Mouse (Mus musculus): Measurements from ENCODE around the gene Clec16a. TPM values are rescaled to one million over a fixed set of nuclear protein-coding genes. Genes with fewer than 3 reads are reported as not detected.
A peak's percentile ranks its signal among the peaks of the same experiment; 100 is the strongest.

Clec16a gene
- total RNA-seq, 2 experiments from 2014 or later: 26.2 to 28.4 TPM

DNA sequence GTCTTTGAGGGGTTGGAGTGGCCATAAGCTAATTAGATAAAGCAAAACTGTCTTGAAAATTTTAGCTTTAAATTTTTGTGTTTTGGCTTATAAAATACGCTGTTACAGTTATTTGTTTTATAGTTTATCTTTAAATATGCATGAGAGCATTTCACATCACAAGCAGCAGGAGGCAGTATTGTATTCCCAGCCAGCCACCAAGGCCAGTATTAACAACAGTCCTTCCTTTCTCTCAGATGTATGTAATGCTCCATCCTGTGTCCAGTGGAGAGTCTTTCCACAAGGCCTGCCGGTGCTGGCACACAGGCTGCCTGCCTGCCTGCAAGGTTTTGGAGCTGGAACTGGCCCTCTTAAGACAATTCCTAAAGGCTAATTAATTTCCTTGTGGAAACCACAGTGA is 26.7 kb downstream of the Clec16a start:
- DNase-seq: no peak
- intact Hi-C loops (cut with DNase I; ENCODE audit: low total_unique reads): loop anchor here (5.0 kb wide), 1 partner anchor 295 kb away; no protein-coding TSS in a partner anchor

GRCm38 (mm10) chr16:10574936-10575335 is 29.8 kb downstream of the Clec16a start:
- DNase-seq: no peak

GRCm38 (mm10) chr16:10575915-10576314 is 30.8 kb downstream of the Clec16a start:
- intact Hi-C loops (cut with DNase I; ENCODE audit: low total_unique reads): no loop called here
- DNase-seq: no peak

More at GRCm38 (mm10) chr16:10574936-10575335, 29.8 kb downstream of the Clec16a start:
- intact Hi-C loops (cut with DNase I; ENCODE audit: low total_unique reads): loop anchor here (5.0 kb wide), 1 partner anchor 292 kb away; no protein-coding TSS in a partner anchor

- DNase-seq: no peak
- intact Hi-C loops (cut with DNase I; ENCODE audit: low total_unique reads): no loop called here
Observed at GRCm38 (mm10) chr16:10577548-10577947, 32.4 kb downstream of the Clec16a start.

DNA sequence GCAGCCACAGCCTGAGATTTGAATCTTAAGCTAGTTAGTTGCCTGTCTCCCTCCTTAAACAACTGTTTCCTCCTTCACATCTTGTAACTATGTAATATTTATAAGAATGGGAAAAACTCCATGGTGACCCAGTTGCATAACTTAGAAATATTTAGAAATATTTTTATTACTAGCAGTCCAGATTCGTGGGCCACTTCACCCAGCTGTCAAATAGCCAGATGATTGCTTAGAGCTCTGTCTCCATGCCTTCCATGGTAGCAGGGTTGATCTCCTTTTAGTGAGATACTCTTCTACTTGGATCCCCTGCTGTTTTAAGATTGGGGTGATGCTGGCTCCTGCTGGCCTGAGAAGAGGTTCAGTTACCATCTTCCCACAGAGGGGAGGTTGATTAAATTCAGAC is 33.2 kb downstream of the Clec16a start:
- intact Hi-C loops (cut with DNase I; ENCODE audit: low total_unique reads): no loop called here
- no peak for DNase-seq

DNA sequence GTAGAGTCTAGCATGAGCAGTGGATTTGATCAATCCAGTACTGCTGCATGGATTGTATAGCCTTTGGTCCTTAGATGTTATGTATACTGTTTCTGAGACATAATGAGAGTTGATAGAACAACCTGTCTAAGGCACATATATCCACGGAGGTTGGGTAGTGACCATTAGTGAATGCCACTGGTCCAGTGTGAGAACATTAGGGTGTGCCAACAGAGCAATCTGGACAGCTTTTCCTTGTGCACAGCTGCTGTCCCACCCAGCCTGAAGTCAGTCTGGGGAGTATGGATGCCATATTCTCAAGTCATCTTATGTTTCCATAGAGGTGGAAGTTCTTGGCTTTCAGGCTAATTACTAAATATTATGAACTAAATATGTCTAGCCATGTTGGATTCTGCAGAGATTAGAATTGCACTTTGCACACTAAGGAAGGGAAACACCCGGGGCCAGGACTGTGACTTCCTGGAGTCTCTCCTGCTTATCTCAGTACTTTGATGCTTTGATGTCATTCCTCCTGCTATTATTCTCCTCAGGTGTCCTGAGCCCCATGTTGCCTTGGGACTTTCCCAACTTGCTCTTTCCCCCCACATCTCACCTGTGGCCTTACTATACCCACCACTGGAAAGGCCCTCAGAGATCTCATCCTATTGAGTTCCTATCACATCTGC is 36.2 kb downstream of the Clec16a start:
- DNase-seq: no peak
- intact Hi-C loops (cut with DNase I; ENCODE audit: low total_unique reads): no loop called here

GRCm38 (mm10) chr16:10585165-10585564 is 40.0 kb downstream of the Clec16a start:
- DNase-seq: no peak
- intact Hi-C loops (cut with DNase I; ENCODE audit: low total_unique reads): no loop called here

- intact Hi-C loops (cut with DNase I; ENCODE audit: low total_unique reads): no loop called here
- no peak for DNase-seq
Observed at GRCm38 (mm10) chr16:10586546-10586945, 41.4 kb downstream of the Clec16a start.

DNA sequence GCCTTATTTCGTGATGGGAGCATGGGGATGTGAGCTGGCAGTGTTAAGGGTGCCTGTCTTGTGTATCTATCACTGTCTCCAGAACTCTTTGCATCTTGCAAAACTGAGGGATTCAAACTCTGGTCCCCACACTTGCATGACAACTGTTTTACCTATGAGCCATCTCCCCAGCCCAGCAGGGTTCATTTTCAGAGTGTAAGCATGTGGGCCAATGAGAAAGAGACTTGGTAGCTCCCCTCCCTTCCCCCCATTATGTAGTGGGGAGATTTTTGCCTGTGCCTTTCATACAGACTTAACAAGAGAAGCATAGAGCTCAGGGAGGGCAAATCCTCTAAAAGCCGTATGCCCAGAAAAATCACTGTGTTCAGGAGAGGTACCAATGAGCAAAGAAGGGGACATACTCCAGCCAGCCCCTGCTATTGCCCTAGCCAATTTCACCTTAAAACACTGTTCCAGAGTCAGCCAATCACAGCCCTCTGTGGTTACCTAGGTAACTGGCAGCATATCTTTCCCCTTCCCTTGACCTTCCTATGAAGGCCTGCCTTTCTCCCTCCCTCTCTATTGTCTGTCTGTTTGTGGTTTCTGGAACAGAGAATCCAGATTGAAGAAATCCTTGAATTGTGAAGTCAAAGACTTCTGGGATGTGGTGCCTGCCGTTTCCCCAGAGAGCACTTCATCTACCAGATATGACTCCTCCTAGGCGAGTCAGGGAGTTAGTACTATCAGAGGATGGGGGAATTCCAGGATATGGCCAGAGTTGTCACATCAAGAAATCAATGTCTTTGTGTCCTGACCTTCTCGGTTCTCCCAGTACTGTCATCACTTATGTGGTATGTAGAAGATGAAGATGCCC is 55.0 kb downstream of the Clec16a start:
- intact Hi-C loops (cut with DNase I; ENCODE audit: low total_unique reads): no loop called here
- DNase-seq: no peak

- DNase-seq: no peak
- intact Hi-C loops (cut with DNase I; ENCODE audit: low total_unique reads): no loop called here
Observed at GRCm38 (mm10) chr16:10607802-10608201, 62.7 kb downstream of the Clec16a start.

- peak; percentile 53 for DNase-seq
- intact Hi-C loops (cut with DNase I; ENCODE audit: low total_unique reads): no loop called here
Observed at GRCm38 (mm10) chr16:10609921-10610320, 64.8 kb downstream of the Clec16a start.

GRCm38 (mm10) chr16:10610801-10611200 is 65.7 kb downstream of the Clec16a start:
- DNase-seq: no peak
- intact Hi-C loops (cut with DNase I; ENCODE audit: low total_unique reads): no loop called here

- no peak for DNase-seq
- intact Hi-C loops (cut with DNase I; ENCODE audit: low total_unique reads): no loop called here
Observed at GRCm38 (mm10) chr16:10611306-10611705, 66.2 kb downstream of the Clec16a start.

DNA sequence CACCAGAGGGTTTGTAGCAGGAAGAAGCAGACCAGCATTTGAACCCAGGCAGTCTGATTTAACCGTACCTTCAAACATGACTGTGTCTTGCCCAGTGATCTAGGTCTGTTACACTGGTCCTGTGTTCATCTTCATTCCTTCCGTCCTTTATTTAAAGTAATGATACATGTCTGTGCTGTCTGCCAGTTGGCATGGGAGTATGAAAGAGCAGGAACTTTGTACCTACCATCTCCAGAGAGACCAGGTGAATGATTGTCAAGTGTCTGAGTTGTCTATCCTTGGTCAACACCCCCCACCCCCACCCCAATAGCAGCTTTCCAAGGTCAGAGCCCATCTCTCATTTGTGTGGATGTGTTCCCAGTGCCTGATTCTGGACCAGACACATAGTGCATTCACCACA is 68.9 kb downstream of the Clec16a start:
- intact Hi-C loops (cut with DNase I; ENCODE audit: low total_unique reads): no loop called here

GRCm38 (mm10) chr16:10620961-10621614 is 75.9 kb downstream of the Clec16a start:
- no peak for DNase-seq
- intact Hi-C loops (cut with DNase I; ENCODE audit: low total_unique reads): no loop called here

More for the DNA sequence above, 68.9 kb downstream of the Clec16a start:
- no peak for DNase-seq

DNA sequence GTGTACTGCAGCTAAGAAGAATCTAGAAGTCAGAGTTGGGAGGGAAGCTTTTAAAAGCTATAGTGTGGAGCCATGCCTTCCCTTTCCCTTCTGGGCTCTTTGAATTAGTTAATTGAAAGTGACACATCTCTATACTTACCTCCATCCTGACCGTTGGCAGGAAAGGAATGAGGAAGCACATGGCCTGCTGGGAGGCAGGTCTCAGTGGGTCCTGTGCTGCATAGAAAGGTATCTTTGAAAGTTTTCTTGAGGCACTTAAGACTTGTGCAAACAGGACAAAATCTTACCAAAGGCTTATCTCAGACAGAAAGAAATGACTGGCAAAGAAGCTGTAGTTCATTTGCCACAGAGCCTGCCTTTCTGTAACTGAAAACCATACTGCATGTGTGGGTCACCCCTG is 76.6 kb downstream of the Clec16a start:
- intact Hi-C loops (cut with DNase I; ENCODE audit: low total_unique reads): no loop called here
- no peak for DNase-seq

- DNase-seq: no peak
- intact Hi-C loops (cut with DNase I; ENCODE audit: low total_unique reads): no loop called here
Observed at GRCm38 (mm10) chr16:10626116-10626515, 81.0 kb downstream of the Clec16a start.

GRCm38 (mm10) chr16:10627136-10627668 is 82.1 kb downstream of the Clec16a start:
- intact Hi-C loops (cut with DNase I; ENCODE audit: low total_unique reads): no loop called here

GRCm38 (mm10) chr16:10628030-10628555 is 83.0 kb downstream of the Clec16a start:
- intact Hi-C loops (cut with DNase I; ENCODE audit: low total_unique reads): no loop called here
- no peak for DNase-seq

More at GRCm38 (mm10) chr16:10627136-10627668, 82.1 kb downstream of the Clec16a start:
- DNase-seq: no peak

GRCm38 (mm10) chr16:10628960-10629359 is 83.8 kb downstream of the Clec16a start:
- DNase-seq: peak; percentile 22
- intact Hi-C loops (cut with DNase I; ENCODE audit: low total_unique reads): no loop called here

All from gastrocnemius, postnatal 14 days (tissue).